Mouse (Mus musculus) bone marrow, adult 2 months (tissue): ENCODE data around the gene Grk1.

Experiments
- CTCF ChIP-seq: fragments of 200-500 bp; IDR thresholded peaks from 2 replicates; pipeline ENCODE4 v1.5.1; 2011; ENCODE audit warnings: low read length, control low read depth; ENCODE audit not compliant: control insufficient read depth, insufficient read depth
- POLR2A ChIP-seq: fragments of 200-500 bp; IDR thresholded peaks from 2 replicates; pipeline ENCODE4 v1.6.1; 2011; ENCODE audit warnings: low read depth, mild to moderate bottlenecking, control low read depth, low read length, borderline replicate concordance; ENCODE audit not compliant: control insufficient read depth

DNA sequence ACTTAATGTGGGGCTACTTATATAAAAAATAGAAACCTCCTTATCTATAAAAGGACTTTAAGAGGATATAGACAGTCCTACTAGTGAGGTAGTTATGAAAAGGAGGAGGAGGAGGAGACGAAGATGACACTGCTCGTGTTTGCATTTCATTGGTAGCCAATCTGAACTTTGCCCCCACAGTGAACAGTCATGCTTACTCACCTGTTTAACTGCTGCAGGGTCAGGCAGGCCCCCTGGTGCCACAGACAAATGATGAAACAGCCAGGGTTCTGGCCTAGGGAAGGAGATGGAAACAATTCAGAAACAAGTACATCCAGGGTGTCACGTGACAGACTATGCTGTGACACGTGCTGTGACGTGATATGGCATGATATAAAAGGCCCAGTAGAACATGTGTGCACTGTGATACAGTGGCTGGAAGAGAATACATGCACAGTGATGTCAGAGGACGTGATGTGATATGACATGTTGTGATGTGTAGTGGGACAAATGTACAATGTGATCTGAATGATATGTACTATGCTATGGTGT is 46.9 kb downstream of the Grk1 start:
- TF ChIP-seq CTCF (no peak), POLR2A (no peak)
